Mouse (Mus musculus) heart, embryonic 16.5 days (tissue): ENCODE measurements around the gene Ttc39b. TPM values are rescaled to one million over a fixed set of nuclear protein-coding genes. Genes with fewer than 3 reads are reported as not detected.

Experiments used
- ATAC-seq: fragments of 200-750 bp; cut with Nextera tagmentation; replicated peaks from 2 replicates; pipeline ENCODE4 v1.8.0; 2017; ENCODE audit warnings: moderate number of reproducible peaks; ENCODE audit not compliant: insufficient read depth, low FRiP score; ENCODE audit errors: extremely low read depth
- H3K27ac ChIP-seq: fragments of 300-500 bp; sonication (generic); 2 replicates; pipeline ENCODE4 v1.5.1; 2014; ENCODE audit warnings: mild to moderate bottlenecking, low read length, control low read depth, moderate library complexity
- H3K27me3 ChIP-seq: fragments of 300-500 bp; sonication (generic); 2 replicates; pipeline ENCODE4 v1.6.1; 2014; ENCODE audit warnings: low read length, mixed read lengths; ENCODE audit not compliant: control insufficient read depth, insufficient read depth
- H3K36me3 ChIP-seq: fragments of 300-500 bp; sonication (generic); 2 replicates; pipeline ENCODE4 v1.6.1; 2014; ENCODE audit not compliant: control insufficient read depth, insufficient read depth
- H3K4me1 ChIP-seq: fragments of 300-500 bp; sonication (generic); 2 replicates; pipeline ENCODE4 v1.6.1; 2014; ENCODE audit warnings: low read length, mixed read lengths; ENCODE audit not compliant: control insufficient read depth, insufficient read depth
- H3K4me2 ChIP-seq: fragments of 300-500 bp; sonication (generic); 2 replicates; pipeline ENCODE4 v1.6.1; 2014; ENCODE audit warnings: low read depth, mild to moderate bottlenecking, control low read depth, low read length
- H3K4me3 ChIP-seq: fragments of 300-500 bp; sonication (generic); 2 replicates; pipeline ENCODE4 v1.5.1; 2014; ENCODE audit warnings: mild to moderate bottlenecking, control low read depth, low read length
- H3K9ac ChIP-seq: fragments of 300-500 bp; sonication (generic); 2 replicates; pipeline ENCODE4 v1.6.1; 2014; ENCODE audit warnings: low read length, control low read depth
- H3K9me3 ChIP-seq: fragments of 300-500 bp; sonication (generic); replicated peaks from 2 replicates; pipeline ENCODE4 v1.6.1; 2016; ENCODE audit warnings: low read length; ENCODE audit not compliant: control insufficient read depth
- WGBS: fragments of 180-500 bp; shearing (Covaris S2); extraction: QIAGEN DNeasy Blood & Tissue Kit; methylation state at CpG from one replicate; pipeline ENCODE4 v1.1.7; 2014; 5-methylcytosine and 5-hydroxymethylcytosine counted together
- polyA plus RNA-seq: library from polyadenylated mRNA; unstranded; fragments of >200 nt; fragmentation: Nextera tagmentation; extraction: Ambion mirVana; gene quantifications from 2 replicates; pipeline ENCODE4 v1.2.1, GENCODE M21; 2015

Ttc39b gene
- polyA plus RNA-seq, 1 experiment from 2014 or later = 2.2 TPM

DNA sequence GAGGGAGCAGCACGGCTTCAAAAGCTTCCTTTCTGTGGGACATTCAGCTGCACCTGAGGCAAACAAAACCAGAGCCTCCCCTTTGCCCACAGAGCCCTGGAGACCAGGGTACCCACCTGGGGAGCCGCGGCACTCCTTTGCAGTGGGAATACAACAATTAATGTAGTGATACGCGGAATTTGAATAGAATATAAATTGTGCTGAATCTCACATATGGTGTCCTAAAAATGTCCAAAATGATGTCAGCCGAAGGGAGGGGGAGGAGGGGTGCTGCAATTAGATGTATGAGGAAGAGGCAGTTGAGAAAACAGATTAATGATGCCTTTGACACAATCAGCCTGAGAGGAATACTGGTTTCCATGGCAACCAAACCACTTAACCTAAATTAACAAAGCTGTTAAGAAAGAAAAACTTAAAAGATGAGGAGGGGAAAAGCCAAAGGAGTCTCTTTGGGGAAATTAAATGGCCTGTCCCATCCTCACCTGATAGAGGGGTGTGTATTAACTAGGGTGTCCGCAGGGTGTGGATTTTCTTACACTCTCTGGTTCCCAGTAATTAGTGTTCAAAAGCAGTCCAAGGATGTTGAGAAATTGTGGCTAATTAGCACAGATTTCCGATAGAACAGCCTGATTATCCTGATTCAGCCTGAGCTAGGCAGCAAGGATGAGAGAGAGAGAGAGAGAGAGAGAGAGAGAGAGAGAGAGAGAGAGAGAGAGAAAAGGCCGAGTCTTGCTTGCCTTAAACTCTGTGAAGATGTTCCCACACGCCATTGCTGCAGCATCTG is 117.1 kb downstream of the Ttc39b start:
- Histone ChIP-seq H3K9ac (no peak overlapping the region), H3K4me2 (no peak overlapping the region), H3K4me3 (no peak overlapping the region), H3K4me1 (0 out of 2 replicates have a peak, but pooled peaks cover 2% of the 10 kb centered on the region), H3K9me3 (no peaks in the 10 kb centered on the region), H3K27me3 (no peaks in the 10 kb centered on the region), H3K36me3 (no peaks in the 10 kb centered on the region), H3K27ac (no peak overlapping the region)
- 69% methylated on average over 10 of the region's 10 CpGs for WGBS
- ATAC-seq = no peak

DNA sequence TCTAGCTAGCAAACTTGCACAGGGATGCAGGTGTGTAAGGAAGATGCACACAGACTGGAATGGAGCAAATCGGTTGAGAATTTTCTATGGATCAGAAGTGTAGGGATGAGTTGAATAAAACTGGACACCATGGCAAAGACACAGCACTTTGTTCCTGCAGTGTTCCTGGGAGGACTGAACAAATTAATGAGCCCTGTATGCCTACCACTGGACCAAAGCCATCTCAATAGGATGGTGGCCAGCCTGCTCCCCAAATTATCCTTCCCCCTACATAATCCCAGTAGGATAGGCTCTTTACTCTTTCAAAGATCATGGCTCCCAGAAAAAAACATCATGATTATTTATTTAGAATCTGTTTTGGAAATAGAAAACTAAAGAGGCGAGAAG is 117.6 kb downstream of the Ttc39b start:
- Histone ChIP-seq H3K27me3 (no peaks in the 10 kb centered on the region), H3K9me3 (no peaks in the 10 kb centered on the region), H3K4me2 (no peak overlapping the region), H3K4me3 (no peak overlapping the region), H3K36me3 (no peaks in the 10 kb centered on the region), H3K27ac (no peak overlapping the region), H3K9ac (no peak overlapping the region), H3K4me1 (no peaks in the 10 kb centered on the region)
- WGBS = 84% methylated on average over 2 of the region's 2 CpGs
- ATAC-seq = no peak

DNA sequence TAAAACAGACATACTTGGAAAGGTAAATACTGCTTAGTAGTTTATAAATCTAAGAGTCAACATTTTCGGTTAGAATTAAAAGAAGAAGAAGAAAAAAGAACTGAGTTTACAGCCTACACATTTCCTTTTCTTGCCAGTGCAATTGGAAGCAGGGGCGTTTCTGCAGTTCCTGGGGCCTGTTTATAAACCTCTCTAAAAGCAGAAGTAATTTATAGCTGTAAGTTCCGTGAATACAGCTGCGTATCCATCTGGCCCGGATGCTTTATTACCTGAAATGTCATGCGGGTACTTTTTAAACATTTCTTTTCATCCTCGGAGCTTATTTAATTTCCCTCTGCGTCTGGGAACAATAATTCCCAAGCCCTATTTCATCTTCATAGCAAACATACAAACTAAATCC is 124.7 kb downstream of the Ttc39b start:
- no peaks in the 10 kb centered on the region for H3K27me3 ChIP-seq
- H3K4me2 ChIP-seq = no peak overlapping the region
- 74% methylated on average over 8 of the region's 8 CpGs for WGBS
- no peaks in the 10 kb centered on the region for H3K36me3 ChIP-seq
- no peak overlapping the region for H3K9ac ChIP-seq
- no peaks in the 10 kb centered on the region for H3K9me3 ChIP-seq
- ATAC-seq = no peak
- H3K4me1 ChIP-seq = no peaks in the 10 kb centered on the region
- no peak overlapping the region for H3K27ac ChIP-seq
- no peak overlapping the region for H3K4me3 ChIP-seq

DNA sequence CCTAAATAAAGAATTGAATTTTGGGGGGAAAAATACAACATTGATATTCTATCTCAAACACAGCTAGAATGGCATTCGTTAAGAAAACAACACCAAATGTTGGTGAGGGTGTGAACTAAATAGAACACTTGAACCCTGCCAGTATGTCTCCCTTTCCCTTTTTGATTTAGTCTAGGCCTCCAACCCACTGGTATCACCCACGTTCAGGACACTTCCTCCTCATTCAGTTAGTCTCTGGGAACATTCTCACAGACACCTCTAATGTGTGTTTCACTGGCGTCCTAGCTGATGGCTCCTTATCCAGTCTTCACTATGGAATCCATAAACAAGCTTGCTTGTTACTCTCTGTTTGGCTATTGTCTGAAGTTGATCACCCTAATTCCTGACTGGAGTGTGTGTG is 125.9 kb downstream of the Ttc39b start:
- Histone ChIP-seq H3K4me3 (no peak overlapping the region), H3K36me3 (no peaks in the 10 kb centered on the region), H3K9me3 (no peaks in the 10 kb centered on the region), H3K27ac (no peak overlapping the region), H3K27me3 (no peaks in the 10 kb centered on the region), H3K9ac (no peak overlapping the region), H3K4me2 (no peak overlapping the region), H3K4me1 (no peaks in the 10 kb centered on the region)
- ATAC-seq = no peak
- 67% methylated on average over 3 of the region's 3 CpGs for WGBS

DNA sequence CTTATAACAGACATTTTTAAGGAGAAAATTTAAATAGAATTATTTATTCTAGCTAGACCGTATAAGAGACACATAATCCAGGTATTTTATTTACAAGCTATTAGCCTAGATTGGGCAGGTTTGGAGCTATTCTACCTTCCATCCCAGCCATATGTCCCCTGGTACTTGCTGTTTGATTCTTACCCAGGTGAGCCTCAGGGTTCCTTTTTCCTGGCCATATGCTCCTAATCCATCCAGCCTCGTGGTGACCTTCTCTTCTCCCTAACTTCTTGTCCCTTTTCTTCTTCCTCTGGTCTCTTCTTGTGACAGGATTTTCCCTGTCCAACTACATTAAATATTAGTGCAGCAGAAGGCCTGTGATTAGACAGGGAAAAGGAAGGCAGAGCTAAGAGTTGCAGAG is 134.3 kb downstream of the Ttc39b start:
- no peak for ATAC-seq
- 70% methylated on average over 2 of the region's 2 CpGs for whole genome bisulfite sequencing
- H3K36me3 ChIP-seq = no peaks in the 10 kb centered on the region
- H3K4me1 ChIP-seq = no peaks in the 10 kb centered on the region
- no peak overlapping the region for H3K9ac ChIP-seq
- H3K4me2 ChIP-seq = no peak overlapping the region
- H3K27me3 ChIP-seq = no peaks in the 10 kb centered on the region
- no peak overlapping the region for H3K27ac ChIP-seq
- no peak overlapping the region for H3K4me3 ChIP-seq
- no peaks in the 10 kb centered on the region for H3K9me3 ChIP-seq

DNA sequence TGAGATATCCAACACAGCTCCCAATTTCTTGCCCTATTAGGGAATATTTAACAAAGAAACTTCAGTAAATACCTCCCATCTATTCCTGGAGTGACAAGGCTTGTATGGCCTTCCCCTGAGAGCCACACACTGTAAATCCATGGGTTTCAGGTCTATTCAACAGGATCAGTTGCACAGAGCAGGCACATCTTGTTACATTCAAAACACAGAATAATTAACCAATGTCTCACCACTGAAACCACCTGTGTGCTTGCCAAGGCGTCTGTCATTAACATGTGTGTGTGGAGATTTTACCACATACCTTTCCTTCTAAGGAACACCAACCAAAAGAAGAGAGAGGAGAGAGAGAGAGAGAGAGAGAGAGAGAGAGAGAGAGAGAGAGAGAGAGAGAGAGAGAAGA is 136.7 kb downstream of the Ttc39b start:
- Histone ChIP-seq H3K27ac (no peak overlapping the region), H3K9ac (no peak overlapping the region), H3K36me3 (no peaks in the 10 kb centered on the region), H3K9me3 (no peaks in the 10 kb centered on the region), H3K4me2 (no peak overlapping the region), H3K27me3 (no peaks in the 10 kb centered on the region), H3K4me3 (no peak overlapping the region), H3K4me1 (no peaks in the 10 kb centered on the region)
- ATAC-seq = no peak
- 69% methylated on average over 1 of the region's 1 CpGs for WGBS

DNA sequence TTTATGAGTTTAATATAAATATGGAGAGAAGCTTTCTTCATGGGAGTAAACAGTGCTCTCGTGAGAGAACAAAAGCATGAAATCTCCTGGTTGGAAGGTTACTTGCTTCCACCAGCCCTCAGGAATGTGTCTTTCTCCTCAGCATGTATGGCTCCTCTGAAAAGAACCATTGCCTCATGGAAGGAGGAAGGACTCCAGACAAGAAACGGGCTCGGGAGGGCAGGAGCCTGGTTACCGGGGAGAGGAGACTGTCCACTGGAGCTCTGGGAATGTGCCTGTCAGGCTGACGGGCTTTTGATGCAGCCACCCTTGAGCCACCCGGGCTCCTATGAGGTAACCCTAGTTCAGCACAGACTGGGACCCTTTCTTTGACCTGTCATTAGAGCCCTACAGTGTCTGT is 137.6 kb downstream of the Ttc39b start:
- H3K9me3 ChIP-seq = no peaks in the 10 kb centered on the region
- no peak overlapping the region for H3K9ac ChIP-seq
- WGBS = 38% methylated on average over 6 of the region's 6 CpGs
- ATAC-seq = no peak
- H3K4me2 ChIP-seq = no peak overlapping the region
- no peak overlapping the region for H3K4me3 ChIP-seq
- no peaks in the 10 kb centered on the region for H3K36me3 ChIP-seq
- H3K27ac ChIP-seq = no peak overlapping the region
- no peaks in the 10 kb centered on the region for H3K27me3 ChIP-seq
- no peaks in the 10 kb centered on the region for H3K4me1 ChIP-seq

DNA sequence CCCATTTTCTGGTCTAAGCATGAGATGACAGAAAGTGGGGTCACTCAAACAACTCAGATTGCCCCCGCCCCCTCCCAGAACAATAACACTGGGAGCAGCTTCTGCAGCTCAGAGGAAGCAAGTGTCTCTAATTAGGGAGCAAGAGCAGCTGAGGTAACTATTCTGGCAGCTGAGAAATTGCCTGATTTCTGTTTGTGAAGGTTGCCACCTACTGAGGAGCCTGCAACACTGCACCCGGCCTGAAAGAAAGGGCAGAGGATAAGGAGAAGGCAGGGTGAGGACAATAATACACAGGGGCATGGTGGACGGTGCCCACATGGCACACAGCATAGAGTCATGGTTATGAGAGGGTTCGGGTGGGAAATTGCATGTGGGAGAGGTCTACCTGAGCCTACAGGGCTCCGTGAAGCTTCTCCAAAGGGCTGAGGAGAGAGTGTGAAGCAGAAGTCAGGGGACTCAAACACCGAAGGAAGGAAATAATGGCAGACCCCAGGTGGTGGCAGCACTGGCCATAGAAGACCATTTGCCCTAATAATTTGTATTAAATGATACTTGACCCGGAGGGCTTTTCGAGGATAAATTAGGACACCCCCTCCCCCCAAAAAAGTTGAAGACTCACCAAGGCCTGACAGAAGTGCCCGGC is 140.6 kb downstream of the Ttc39b start:
- no peaks in the 10 kb centered on the region for H3K4me1 ChIP-seq
- no peak overlapping the region for H3K27ac ChIP-seq
- no peaks in the 10 kb centered on the region for H3K9me3 ChIP-seq
- no peak overlapping the region for H3K4me2 ChIP-seq
- no peaks in the 10 kb centered on the region for H3K36me3 ChIP-seq
- H3K4me3 ChIP-seq = no peak overlapping the region
- no peak; the same call in 1 of the 2 replicates for ATAC-seq
- no peak overlapping the region for H3K9ac ChIP-seq
- no peaks in the 10 kb centered on the region for H3K27me3 ChIP-seq
- 37% methylated on average over 9 of the region's 9 CpGs for WGBS

DNA sequence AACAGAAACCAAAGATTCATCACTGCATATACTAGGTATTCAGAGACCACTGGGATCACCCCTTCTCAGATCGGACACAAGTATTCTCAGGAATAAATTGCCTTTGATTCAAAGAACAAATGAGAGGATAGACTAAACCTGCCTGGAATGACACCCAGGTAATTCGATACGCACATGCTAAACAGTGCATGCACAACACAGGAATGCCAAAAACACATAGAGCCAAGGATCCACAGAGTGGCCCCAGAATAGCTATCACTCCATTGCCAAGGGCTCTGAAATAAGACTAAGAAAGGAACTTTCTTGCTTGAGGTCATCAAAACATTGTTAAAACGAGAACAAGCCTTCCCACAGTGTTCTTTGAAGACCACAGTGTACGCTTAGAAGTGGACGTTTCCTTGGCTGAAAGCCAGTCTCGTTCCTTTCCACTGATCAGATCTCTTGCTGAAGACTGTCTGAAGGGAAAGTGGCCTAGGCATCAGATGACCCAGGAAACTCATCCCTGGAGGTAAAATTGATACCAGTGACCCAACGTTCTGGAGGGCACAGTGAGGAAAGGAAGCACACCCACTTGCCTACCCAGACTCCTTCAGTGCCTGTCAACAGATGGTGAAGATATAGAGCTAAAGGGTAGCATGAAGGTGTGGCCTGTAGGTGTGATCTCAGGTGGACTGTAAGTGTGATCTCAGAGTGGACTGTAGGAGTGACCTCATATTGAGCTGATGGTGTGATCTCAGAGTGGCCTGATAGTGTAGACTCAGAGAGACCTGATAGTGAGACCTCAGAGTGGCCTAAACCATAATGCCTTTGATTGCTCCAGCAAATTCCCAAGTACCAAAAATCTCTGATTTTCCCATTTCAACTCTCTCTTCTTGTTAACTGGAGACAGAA is 141.6 kb downstream of the Ttc39b start:
- H3K27ac ChIP-seq = no peak overlapping the region
- H3K4me3 ChIP-seq = no peak overlapping the region
- no peaks in the 10 kb centered on the region for H3K27me3 ChIP-seq
- no peaks in the 10 kb centered on the region for H3K36me3 ChIP-seq
- ATAC-seq = no peak
- no peak overlapping the region for H3K9ac ChIP-seq
- WGBS = 49% methylated on average over 8 of the region's 8 CpGs
- no peaks in the 10 kb centered on the region for H3K9me3 ChIP-seq
- no peaks in the 10 kb centered on the region for H3K4me1 ChIP-seq
- H3K4me2 ChIP-seq = no peak overlapping the region
